Mouse (Mus musculus): ENCODE measurements around the gene Siah3. TPM values are rescaled to one million over a fixed set of nuclear protein-coding genes. Genes with fewer than 3 reads are reported as not detected.

The Siah3 gene
- total RNA-seq, 2 experiments from 2014 or later = not detected

Other genes with a start within 250 kb of the Siah3 start
- gene Cpb2, start 213.7 kb upstream of the Siah3 start, total RNA-seq (2021) = not detected
- 10 to 100 TPM; 24.9 to 27.7 TPM for gene Zc3h13, start 171.6 kb upstream of the Siah3 start, total RNA-seq (2021)
- not detected for gene Spert, start 137.1 kb downstream of the Siah3 start, total RNA-seq (2021)
- gene Erich6b, start 186.3 kb downstream of the Siah3 start, total RNA-seq (2021) = not detected

Data from heart, postnatal 36 days (tissue).